Mouse (Mus musculus) lung, postnatal 10 days (tissue): ENCODE data around the gene Wdr77.
"Not testable (repeated sequence)": the region's sequence is repeated elsewhere in the genome, so short reads cannot be mapped to it uniquely, and the experiment has no call there.

Experiments used
- DNase-seq: peaks from one replicate; pipeline ENCODE4 v3.0.0; 2021

The Wdr77 gene

DNA sequence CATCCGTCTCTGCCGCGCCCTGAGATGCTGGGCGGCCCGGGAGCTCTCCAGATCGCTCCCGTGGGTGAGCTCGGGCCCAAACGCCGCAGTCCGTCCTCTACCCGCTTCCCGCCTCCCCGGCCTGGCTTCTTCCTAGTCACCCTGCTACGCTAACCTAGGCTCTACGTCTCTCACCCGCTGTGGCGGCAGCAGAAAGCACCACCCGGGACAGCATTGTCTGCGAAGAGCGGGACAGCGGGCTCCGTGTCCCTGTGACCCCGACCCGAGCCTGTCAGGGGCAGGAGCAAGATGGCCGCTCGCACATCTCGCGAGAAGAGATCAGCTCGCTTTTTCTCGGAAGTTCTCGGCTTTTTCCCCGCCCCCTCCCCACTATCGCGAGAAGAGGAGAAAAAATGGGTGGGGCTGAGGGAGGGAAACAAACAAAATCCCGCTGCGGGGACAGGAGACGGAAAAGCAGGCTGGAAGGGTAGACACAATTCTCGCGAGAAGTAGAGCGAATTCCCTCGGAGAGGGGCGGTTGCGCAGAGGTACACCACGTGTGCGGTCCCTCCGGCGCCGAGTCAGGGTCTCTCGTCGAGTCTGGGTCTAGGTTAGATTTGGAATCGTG is at the start of gene Wdr77:
Wdr77 (plus strand) TSS at position 396 of the 607 bp plus-strand sequence.
- DNase-seq, result peak; percentile 98

DNA sequence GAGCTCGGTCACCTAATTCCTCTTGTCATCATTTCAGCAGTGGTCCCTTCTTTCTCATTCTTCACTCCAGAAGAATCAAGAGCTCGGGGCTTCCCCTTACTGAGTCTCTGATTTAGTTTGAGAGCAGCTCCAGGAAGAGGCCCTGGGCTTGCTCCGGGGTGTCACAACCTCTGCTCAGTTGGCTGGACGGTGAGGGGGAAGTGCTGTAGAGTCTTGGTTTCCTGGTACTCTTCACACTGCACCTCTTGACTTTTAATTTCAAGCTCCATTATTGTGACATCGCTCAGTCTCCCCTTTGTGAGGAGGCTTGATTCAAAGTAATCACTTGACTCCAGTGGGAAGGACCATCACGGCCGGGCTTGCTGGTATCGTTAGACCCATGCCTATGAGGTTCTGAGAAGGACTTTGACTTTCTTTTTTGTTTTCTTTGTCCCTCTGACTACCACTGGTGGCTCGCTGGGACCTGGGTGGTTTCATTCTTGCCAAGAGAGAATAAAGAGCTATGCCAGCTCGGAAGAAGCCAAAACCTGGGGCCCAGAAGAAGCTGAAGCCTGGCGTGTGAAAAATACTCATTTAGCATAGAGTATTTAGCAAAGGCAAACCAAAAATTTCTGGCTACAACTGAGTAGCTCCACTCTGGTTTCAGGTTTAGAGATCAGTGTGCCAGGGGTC is 48.5 kb upstream of the Wdr77 start:
- DNase-seq, result peak; percentile 45

DNA sequence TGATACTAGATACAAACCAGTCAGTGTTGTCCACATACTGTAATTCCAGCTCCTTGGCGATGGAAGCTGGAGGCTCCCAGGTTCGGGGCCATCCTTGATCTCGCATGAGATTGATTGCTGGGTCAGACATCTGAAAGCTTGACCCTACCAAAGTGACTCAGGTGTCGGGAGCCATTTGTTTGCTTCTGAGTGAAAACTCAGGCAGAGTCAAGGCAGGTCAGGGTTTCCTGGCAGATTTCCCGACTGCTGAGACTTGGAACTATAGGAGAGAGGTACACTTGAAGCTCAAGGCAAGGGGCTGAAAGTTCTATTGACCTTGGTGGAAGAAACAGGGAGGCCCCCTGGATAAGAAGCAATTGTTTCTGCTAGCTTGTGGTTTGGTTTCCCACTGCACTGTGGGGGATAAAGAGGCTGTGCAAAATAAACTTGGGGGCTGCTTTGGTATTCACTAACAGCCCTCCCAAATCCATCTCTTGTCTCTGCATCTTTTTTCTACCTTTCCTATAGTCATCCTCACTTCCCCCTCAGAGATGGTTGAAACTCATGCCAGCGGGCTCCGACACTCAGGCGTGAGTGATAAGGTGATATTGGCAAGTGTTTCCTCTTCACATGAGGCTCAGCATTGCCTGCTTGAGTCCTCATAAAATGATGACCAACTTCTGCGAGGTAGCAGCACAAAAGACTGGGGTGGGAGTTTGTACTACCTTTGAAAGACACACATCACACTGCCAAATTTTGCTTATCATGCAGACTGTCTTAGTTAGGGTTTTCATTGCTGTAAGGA is 46.9 kb upstream of the Wdr77 start:
- DNase-seq, result no peak

DNA sequence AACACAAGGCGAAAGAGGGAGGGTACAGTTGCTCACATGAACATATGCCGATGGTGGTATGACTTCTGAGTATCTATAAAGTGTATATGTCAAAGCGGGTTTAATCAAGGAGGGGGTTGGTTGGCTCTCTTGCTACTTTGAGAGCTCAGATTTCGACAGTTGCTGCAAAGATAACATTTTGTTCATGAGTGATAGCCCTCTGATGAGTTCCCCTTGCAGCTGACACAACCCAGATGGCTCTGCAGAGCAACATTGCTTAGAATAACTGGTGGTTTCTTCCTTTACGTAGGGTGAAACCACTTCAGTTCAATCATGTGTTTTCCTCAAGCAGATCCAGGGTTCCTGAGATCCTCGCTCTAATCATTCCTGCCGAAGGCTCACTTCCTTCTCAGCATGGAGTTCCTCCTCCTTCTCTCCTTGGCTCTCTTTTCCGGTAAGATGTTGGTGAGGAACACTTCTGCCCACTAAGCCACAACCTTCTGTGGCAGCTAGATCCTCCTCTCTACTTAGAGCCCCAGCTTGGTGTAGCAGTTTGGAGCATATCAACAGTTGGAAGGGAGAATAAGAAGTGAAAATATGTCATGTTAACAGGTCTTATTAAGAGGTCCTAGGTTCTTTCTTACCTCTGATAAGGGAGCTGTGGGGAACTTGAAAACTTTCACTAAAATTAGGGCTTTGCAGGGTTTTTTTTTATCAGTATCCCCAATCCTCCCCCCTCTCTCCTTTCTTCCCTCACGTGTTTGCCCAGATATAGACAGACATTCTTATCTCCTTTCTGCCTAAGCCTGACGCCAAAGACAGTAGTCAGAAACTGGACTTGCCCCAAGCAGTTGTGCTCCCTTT is 45.1 kb upstream of the Wdr77 start:
- DNase-seq, result no peak

DNA sequence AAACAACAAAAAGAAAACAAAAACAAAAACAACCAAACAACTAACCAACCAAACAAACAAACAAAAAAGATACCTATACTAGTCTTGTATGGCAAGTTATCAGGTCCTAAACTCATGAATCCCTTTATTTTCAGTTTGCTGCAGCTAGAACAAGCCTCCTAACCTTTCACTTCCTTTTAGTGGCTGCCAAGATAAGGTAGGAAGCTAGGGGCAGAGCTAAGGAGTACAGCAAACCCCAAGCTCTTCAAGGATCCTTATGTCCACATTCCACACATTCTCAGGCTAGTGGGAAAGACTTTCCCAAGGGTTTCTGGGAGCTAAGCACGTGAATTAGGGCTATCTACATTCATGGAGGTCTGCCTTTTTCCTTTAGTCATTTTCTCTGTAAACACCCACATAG is 43.9 kb upstream of the Wdr77 start:
- peak; percentile 32 for DNase-seq

DNA sequence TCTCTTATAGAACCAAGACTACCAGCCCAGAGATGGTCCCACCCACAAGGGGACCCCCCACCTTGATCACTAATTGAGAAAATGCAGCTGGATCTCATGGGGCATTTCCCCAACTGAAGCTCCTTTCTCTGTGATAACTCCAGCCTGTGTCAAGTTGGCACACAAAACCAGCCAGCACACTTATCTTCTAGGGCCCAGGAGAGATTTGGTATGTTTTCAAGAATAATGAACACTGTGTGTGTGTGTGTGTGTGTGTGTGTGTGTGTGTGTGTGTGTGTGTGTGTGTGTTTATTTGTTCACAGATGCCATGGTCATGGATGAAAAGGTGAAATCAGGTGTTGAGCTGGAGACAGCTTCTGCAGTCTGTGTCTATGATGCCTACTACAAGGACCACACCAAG is 42.7 kb upstream of the Wdr77 start:
- DNase-seq, result not testable (repeated sequence)

DNA sequence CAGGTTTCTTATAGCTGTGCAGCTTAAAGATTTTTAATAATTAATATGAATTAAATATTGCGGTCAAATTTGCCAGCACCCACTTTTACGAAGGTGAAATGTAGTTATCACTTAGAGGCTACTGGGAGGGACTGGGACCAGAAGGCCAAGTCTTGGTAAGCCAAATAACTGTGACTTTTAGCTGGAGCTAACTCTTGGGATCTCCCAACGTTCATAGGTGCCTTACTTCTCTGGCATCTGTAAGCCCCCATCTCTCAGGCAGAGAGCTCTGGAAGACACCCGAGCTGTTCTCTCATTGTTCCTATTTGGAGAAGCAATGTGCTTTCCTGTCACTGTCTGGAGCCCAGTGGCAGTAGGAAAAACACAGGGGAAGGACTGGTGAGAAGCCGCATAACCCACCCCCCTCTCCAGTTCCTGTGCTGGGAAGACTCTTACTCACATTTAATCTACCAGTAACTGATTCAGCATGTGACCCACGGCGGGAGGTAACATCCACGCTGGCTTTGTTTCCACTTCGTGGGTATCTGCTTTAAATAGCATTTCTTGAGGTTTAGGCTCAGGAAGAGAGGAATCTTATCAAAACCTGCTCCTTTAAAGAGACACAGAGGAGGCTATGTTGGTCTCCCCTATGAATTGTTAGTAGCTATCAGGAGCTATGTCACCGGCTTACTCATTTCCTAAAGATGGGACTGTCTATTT is 41.4 kb upstream of the Wdr77 start:
- DNase-seq, result no peak

DNA sequence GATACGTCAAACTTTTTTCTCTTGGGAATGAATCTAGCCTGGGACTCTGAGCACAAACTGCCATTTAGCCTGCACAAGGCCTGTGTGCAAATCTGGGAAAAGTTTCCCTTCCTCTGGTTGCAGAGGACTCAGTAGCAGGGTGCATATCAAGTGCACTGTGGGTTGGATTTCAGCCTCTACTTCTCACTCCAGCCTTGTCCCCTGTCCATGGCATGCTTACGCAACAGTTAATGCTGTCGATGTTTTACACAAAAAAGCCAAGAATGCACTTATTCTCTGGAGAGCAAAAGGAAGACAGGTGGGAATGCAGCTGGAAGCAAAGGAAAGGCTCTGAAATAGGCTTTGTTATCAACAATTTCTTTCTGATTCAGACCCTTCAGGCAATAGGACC is 40.8 kb upstream of the Wdr77 start:
- DNase-seq, result no peak

DNA sequence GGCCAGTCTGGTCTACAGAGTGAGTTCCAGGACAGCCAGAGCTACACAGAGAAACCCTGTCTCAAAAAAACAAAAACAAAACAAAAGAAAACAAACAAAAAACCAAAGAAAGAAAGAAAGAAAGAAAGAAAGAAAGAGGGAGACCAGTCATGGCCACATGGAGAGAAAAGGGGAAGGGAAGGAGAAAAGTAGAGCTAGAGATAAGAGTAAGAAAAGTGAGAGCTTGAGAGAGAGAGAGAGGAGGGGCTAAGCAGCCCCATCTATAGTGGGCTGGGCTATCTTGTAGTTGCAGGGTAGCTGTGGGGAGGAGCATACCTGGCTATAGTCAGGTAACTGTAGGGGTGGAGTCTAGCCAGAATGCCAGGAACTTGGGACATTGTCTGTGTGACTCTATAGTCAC is 38.4 kb upstream of the Wdr77 start:
- not testable (repeated sequence) for DNase-seq

DNA sequence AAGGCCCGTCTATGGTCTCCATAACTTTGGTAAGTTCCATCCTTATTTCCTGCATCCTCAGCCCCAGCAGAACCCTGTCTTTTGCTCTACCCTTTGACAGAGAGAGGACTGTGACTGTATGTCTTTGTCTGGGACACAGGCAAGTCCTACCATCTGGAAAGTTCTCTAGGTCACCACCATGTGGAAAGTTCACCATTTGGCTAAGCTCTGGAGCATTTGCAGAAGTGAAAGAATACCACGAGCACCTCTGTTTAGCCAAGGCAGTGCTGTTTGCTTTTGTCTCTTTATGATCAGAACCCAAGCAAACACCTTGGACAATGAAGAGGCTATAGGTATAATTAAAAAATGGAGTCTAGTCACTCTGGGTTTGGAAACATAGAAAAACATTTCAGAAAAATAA is 37.2 kb upstream of the Wdr77 start:
- DNase-seq, result no peak

DNA sequence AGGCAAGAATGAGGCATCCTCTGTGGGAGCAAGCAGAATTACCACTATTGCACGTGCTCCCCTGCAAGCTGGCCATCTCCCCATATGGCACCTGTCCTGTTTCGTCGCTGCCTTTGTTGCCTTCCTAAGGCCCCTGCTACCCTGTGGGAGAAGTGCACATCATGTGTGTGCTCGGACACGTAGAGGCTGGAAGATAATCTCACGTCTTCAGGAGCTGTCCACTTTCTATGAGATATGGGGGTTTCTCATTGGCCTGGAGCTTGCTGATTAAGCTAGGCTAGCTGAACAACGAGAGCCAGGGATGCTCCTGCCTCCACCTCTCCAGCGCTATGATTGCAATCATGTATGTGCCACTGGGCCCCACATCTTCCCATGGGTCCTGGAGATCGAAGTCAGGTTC is 34.6 kb upstream of the Wdr77 start:
- DNase-seq, result no peak

DNA sequence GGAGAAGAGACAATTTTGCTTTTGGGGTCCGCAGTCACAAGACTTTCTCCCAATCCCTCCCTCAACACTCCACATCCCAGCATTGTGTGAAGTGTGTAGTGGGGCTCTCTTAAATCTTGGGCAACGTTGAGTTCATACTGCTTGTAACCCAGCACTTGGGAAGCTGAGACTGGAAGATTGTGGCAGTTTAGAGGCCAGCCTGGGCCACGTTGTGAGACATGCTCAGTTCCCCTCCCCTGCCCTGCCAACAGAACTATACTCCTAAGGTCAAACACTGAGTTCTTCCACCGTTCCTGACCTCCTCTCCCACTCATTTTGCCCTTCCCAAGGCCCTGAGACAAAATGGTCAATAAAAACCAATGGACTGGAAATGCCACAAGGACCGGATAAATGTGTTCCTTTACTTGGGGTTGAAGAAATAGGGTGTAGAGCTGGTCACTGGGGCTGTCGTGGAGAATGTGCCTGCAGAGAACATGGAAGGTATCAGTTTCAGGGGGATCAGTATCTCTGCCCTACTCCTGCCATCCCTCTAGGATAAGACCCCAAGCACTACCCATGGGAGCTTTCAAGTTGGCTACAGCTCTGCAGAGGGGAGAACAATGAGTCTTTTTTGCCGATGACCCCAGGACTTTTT is 31.5 kb upstream of the Wdr77 start:
- DNase-seq, result no peak

DNA sequence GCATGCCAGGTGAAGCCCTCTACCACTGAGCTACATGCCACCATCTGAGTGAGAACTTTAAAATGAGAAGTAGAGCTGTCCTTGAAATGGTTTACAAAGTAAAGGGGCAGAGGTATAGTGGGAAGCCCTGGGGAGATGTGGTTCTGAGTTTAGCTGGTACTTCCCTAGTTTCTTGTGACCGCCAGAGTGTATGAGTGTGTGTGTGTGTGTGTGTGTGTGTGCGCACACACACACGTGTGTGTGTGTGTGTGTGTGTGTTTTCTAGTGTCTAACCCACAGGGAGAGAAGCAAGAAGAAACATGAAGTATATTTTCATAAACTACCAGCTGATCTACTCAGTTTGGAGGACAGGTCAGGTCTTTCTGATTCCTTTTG is 31.0 kb upstream of the Wdr77 start:
- DNase-seq, result no peak

DNA sequence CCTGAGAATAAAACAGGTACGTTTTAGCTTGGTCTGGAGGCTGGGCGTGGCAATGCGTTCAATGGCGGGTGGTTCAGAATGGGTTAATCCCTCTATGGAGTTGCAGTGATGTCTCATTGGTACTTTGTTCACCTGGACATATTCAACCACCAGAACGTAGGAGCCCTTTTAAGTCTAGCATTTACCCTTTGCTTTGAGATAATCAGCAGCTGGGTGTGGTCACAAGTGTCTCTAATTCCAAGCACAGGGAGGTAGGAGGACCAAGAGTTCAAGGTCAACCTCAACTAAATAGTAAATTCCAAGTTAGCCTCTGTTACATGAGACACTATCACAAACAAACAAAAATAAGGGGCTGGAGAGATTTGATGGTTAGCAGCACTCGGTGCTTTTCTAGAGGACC is 30.4 kb upstream of the Wdr77 start:
- no peak for DNase-seq

DNA sequence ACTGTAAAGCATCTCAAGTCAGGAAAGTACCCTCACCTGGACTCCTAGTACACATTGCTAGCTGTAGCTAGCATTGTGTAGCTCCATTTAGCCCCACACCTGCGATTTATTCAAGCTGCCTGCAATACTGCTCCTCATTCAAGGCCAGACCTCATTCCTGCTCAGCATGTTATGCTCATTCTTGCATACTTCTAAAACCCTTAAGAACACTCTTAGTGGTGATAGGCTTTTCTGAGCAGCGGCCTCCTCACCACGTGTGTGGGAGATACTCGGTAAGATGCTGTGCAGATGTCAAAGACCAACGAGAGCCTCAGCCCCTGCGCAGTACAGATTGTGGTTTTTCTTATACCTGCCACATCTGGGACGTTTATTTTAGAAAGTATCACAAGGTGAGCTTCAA is 29.3 kb upstream of the Wdr77 start:
- no peak for DNase-seq

DNA sequence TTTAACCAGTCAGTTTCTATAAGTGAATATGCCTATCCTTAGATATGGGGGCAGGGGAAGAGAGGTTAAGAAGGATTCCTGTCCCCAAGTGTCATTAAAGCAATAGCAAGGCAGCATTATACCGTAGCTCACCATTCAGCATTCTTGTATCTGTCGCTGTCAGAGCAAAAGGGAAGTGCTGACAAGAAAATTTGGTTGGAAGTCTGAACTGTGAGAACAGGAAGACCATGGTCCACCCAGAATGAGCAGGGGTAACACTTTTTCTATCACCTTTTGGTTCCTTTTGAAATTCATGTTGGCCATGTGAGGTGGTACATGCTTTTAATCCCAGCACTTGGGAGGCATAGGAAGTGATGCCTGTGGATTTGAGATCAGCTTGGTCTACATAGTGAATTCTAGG is 28.1 kb upstream of the Wdr77 start:
- DNase-seq, result no peak

DNA sequence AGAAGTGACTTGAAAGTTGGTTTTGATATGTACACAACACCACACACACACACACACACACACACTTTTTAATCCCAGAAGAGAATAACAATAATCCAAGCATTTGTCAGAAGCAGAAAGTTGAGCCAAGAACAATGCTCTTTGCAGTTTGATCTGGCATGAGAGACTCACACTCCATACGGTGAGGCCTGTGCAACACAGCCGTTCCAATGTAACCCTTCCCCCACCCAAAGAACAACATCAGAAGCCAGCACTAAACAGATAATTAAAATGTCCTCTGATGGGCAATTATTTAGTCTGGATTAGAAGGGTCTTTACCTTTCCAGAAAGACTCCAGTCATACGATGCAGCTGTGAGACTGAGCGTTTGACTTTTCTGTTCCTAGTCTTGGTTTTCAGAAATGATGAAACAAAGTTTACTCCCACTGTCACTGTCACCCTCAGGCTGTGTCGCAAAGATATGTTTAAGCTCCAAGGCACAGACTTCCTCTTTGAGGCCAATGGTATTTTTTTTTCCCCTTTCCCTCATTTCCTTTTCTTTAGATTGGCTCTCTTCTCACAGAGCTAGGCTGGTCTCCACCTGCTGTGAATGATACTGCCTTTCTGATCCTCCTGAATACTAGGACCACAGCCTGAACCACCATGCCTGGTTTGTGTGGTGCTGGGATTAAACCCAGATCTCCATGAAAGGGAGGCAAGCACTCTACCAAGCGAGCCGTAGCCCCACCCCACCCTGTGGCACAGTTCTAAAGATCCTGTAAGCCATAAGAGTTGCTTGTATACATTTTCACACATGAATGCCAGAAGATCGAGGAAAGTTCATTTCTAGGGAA is 26.7 kb upstream of the Wdr77 start, which contains the start of gene I830077J02Rik:
I830077J02Rik (minus strand) TSS at position 425 of the 832 bp plus-strand sequence.
- no peak for DNase-seq

DNA sequence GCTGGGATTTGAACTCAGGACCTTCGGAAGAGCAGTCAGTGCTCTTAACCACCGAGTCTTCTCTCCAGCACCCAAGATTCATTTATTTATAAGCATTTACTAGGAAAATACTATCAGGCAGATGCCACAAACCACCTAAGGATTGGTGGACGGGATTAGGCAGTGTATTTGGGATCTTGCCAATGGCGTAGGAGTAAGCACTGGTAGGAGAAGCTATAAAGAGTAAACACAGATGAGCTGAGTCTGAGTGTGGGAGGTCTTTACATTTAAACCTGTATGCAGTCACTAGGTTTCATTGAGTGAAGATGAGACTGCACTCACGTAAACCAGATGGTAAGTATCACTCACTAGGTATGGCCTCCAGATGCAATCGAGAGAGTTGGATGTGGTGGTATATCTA is 25.2 kb upstream of the Wdr77 start:
- no peak for DNase-seq

DNA sequence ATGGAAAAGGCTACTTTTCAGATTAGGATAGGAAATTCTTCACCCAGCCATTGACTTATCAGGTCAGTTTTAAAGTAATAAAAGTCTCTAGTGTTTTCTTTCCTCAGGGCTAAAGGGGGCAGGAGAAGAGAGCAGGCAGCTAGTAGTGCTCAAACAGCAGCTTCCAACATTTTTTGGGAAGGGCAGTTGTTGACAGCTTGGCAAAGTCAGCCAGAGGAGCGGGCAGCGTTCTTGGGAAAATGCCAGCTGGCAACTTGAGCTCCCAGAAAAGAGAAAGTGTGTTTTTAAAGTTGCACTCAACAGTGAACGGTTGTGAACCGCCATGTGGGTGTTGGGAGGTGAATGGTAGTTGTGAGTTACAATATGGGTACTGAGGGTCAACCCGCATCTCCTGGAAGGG is 24.1 kb upstream of the Wdr77 start:
- DNase-seq, result peak; percentile 78

DNA sequence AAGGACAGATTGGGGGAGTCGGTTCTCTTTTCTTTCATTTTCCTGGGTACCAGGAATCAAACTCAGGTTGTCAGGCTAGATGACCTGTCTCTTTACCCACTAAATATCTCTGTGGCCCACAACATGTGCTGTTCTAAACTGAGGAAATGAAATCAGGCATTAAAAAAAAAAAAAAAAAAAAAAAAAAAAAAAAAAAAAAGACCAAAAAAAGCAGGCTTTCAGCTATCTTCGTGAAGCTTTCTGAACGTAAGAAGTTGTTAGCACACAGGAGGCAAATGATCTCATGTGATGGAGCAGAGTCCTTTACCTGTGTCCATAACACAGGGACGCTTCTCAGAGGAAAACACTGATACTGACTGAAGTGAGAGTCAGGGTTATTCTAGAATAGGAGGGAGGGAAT is 23.1 kb upstream of the Wdr77 start:
- no peak for DNase-seq

DNA sequence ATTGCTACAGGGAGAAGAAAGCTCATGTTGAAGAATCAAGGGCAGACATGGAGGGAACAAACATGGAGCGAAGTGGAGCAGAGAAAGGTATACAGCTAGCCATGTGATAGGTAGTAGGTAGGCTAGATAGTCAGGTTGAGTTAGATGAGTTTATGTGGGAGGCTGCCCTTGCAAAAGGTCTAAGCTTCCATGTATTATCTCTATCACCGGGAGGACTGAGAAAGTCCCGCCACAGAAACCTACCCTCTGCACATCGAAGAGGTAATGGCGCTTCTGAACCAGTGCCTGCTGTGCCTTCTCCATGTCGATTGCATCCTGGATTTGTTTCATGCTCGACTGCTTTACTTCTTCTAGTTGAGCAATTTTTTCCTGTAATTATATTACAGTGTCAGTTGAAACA is 7.8 kb upstream of the Wdr77 start:
- no peak for DNase-seq
